Mouse (Mus musculus) kidney, embryonic 15.5 days (tissue): ENCODE results near the gene Cdca7l. TPM values are rescaled to one million over a fixed set of nuclear protein-coding genes. Genes with fewer than 3 reads are reported as not detected.

Source experiments
- ATAC-seq: fragments of 200-750 bp; cut with Nextera tagmentation; replicated peaks from 2 replicates; pipeline ENCODE4 v1.8.0; 2017; ENCODE audit warnings: moderate TSS enrichment; ENCODE audit not compliant: low FRiP score
- H3K27ac ChIP-seq: fragments of 300-500 bp; sonication (generic); 2 replicates; pipeline ENCODE4 v1.5.1; 2015; ENCODE audit warnings: mild to moderate bottlenecking, inconsistent platforms
- H3K27me3 ChIP-seq: fragments of 300-500 bp; sonication (generic); 2 replicates; pipeline ENCODE4 v1.6.1; 2015; ENCODE audit warnings: inconsistent platforms
- H3K36me3 ChIP-seq: fragments of 300-500 bp; sonication (generic); 2 replicates; pipeline ENCODE4 v1.6.1; 2015; ENCODE audit warnings: inconsistent platforms
- H3K4me1 ChIP-seq: fragments of 300-500 bp; sonication (generic); 2 replicates; pipeline ENCODE4 v1.6.1; 2015; ENCODE audit warnings: inconsistent platforms
- H3K4me2 ChIP-seq: fragments of 300-500 bp; sonication (generic); 2 replicates; pipeline ENCODE4 v1.6.1; 2015; ENCODE audit warnings: moderate library complexity, mild to moderate bottlenecking, inconsistent platforms
- H3K4me3 ChIP-seq: fragments of 300-500 bp; sonication (generic); replicated peaks from 2 replicates; pipeline ENCODE4 v1.5.1; 2015; ENCODE audit warnings: mild to moderate bottlenecking, inconsistent platforms
- H3K9ac ChIP-seq: fragments of 300-500 bp; sonication (generic); 2 replicates; pipeline ENCODE4 v1.6.1; 2015; ENCODE audit warnings: mild to moderate bottlenecking, inconsistent platforms
- H3K9me3 ChIP-seq: fragments of 300-500 bp; sonication (generic); replicated peaks from 2 replicates; pipeline ENCODE4 v1.6.1; 2016; ENCODE audit warnings: inconsistent platforms
- WGBS: fragments of 180-500 bp; shearing (Covaris S2); methylation state at CpG from one replicate; pipeline ENCODE4 v1.1.7; 2015; ENCODE audit warnings: mixed read lengths; 5-methylcytosine and 5-hydroxymethylcytosine counted together
- polyA plus RNA-seq: library from polyadenylated mRNA; unstranded; fragments of >200 nt; fragmentation: Nextera tagmentation; extraction: Ambion mirVana; gene quantifications from 2 replicates; pipeline ENCODE4 v1.2.1, GENCODE M21; 2015

Gene Cdca7l
- polyA plus RNA-seq, 1 experiment from 2014 or later, result 56.0 TPM

DNA sequence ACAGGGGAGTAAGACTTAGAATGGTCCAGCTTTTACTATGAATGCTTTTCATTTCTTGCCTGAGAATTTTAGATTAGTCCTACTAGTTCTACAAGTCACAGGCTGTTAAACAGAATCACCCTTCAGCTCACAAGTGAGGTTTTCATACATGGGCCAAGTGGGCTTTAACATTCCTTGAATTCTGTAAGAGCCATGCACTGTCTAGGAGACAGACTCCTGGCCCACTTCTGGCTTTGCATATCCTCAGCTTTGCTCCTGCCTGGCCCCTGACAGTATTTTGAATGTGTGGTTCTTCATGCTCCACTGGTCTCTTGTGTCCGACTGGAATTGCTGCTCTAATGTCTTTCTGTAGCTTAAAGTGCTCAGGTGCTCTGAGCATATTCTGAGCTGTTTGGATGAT is 20.7 kb upstream of the Cdca7l start:
- no peak overlapping the region for H3K4me3 ChIP-seq
- H3K27ac ChIP-seq, result no peak overlapping the region
- H3K36me3 ChIP-seq, result no peaks in the 10 kb centered on the region
- H3K27me3 ChIP-seq, result peaks cover 7% of the 10 kb centered on the region; the same call in 1 of the 2 replicates
- WGBS, result 38% methylated on average over 1 of the region's 1 CpGs
- H3K4me2 ChIP-seq, result no peak overlapping the region
- peaks cover 4% of the 10 kb centered on the region; the same call in 1 of the 2 replicates for H3K4me1 ChIP-seq
- no peak overlapping the region for H3K9ac ChIP-seq
- no peak for ATAC-seq
- no peaks in the 10 kb centered on the region for H3K9me3 ChIP-seq

DNA sequence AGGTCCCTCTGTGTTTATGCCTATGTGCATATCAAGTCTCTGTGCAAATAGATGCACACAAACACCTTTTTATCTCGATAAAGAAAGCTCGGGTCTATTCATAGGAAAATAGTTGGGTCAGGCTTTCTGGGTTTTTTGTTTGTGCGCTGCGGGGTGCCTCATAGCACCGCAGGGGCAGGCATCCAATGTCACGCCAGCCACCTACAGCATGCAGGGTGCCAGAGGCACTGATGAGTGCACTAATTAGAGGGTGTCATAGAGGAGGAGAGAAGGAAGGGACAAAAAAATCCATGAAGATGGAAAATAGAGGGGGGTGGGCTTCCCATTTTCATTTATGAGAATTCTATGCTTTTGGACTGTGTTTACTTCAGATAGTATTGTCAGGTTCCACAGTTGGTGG is 17.5 kb upstream of the Cdca7l start:
- Histone ChIP-seq H3K9ac (no peak overlapping the region), H3K27ac (no peak overlapping the region), H3K4me1 (peaks cover 8% of the 10 kb centered on the region; the same call in 1 of the 2 replicates), H3K4me2 (no peak overlapping the region), H3K27me3 (peaks cover 7% of the 10 kb centered on the region; the same call in 1 of the 2 replicates), H3K9me3 (no peaks in the 10 kb centered on the region), H3K4me3 (no peak overlapping the region), H3K36me3 (no peaks in the 10 kb centered on the region)
- no peak for ATAC-seq
- 56% methylated on average over 6 of the region's 6 CpGs for WGBS

DNA sequence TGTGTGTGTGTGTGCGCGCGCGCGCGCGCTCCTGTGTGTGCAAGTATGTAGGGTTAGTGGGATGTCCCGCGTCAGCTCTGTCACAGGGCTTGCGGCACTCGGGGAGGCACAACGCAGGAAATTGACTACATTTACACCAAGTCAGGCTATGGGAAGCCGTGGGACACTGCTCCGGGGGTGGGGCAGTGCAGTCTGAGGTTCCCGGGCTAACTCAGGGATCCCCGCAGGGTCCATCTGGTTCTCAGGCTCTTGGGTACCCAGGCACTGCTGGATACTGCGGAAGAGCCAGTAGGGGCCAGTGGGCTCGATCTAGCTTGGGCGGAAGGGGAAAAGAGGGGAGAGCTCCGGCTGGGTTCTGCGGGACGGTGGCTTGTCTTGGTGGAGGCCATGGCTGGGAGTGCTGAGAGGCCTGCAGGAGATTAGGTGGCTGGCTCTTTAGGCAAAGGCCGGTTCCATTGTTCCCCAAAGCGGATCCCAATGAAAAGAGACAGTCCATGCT is 15.5 kb upstream of the Cdca7l start:
- Histone ChIP-seq H3K27ac (no peak overlapping the region), H3K9ac (peak overlapping the region; percentile 31; the same call in 1 of the 2 replicates), H3K4me2 (peak overlapping the region; percentile 66), H3K4me1 (peaks cover 4% of the 10 kb centered on the region; the same call in 1 of the 2 replicates), H3K4me3 (peak overlapping the region; percentile 36), H3K27me3 (peaks cover 7% of the 10 kb centered on the region; the same call in 1 of the 2 replicates), H3K36me3 (no peaks in the 10 kb centered on the region), H3K9me3 (no peaks in the 10 kb centered on the region)
- peak; percentile 43; the same call in 1 of the 2 replicates for ATAC-seq
- 14% methylated on average over 24 of the region's 24 CpGs for WGBS

DNA sequence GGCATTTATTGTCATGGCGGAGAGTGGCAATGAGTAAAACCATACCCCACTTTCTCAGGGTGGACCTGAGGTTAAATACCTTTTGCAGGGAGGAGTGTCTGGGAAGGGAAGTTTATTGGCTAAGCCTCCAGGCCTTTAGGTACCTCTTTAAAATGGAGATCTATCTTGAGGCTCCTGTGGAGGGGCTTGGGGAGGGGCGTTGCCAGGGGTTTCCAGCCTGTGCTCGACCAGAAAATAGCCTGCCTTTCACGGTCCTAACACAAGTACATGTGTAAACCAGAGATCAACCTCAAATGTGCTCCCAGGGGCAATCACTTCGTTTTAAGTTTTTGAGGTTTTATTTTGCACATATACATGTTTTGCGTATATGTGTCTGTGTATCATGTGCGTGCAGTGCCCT is 15.1 kb upstream of the Cdca7l start:
- 40% methylated on average over 7 of the region's 7 CpGs for WGBS
- Histone ChIP-seq H3K4me2 (peak overlapping the region; percentile 66), H3K4me1 (peaks cover 4% of the 10 kb centered on the region; the same call in 1 of the 2 replicates), H3K36me3 (no peaks in the 10 kb centered on the region), H3K9me3 (no peaks in the 10 kb centered on the region), H3K4me3 (no peak overlapping the region), H3K27ac (no peak overlapping the region), H3K27me3 (peaks cover 7% of the 10 kb centered on the region; the same call in 1 of the 2 replicates), H3K9ac (no peak overlapping the region)
- ATAC-seq, result no peak

DNA sequence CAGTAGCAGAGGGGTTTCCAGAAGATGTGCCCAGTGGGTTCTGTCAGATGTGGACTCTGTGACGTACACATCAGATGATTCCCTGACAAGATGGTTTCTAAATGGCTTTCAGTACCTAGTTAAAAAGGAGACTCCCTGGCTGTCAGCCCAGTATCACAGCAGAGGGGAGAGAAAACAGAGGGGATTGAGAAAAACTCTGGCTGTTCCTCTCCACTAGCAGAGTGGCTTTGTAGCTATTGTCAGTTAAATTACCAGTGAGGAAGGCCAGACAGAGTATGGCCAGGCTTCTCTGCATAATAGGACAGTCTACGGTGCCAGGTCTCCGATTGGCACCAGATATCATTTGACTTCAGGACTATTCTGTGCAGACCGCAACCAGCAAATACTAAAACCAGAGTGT is 8.8 kb upstream of the Cdca7l start:
- no peak overlapping the region for H3K4me2 ChIP-seq
- no peaks in the 10 kb centered on the region for H3K4me1 ChIP-seq
- no peak overlapping the region for H3K4me3 ChIP-seq
- H3K27me3 ChIP-seq, result no peaks in the 10 kb centered on the region
- no peak overlapping the region for H3K27ac ChIP-seq
- WGBS, result 89% methylated on average over 4 of the region's 4 CpGs
- no peak for ATAC-seq
- H3K9me3 ChIP-seq, result no peaks in the 10 kb centered on the region
- H3K36me3 ChIP-seq, result no peaks in the 10 kb centered on the region
- no peak overlapping the region for H3K9ac ChIP-seq

DNA sequence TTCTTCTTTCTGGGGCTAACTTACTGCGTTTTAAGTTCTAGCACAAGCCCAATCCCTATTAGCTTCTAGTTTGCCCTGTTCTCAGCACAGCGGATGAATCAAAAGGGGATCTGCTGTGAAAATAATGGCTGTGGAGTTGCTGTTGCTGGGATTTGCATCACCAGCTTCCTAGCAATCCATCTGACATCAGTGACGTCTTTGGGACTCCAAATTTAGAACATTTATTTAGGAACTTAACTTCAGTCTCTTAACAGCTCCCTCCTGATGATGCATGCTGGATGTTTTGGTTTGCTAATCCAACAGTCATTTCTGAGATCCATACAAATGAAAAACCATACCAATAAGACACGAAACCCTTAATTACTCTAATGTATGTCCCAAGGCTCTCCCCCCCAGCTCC is 1.5 kb downstream of the Cdca7l start:
- H3K36me3 ChIP-seq, result no peaks in the 10 kb centered on the region
- H3K9ac ChIP-seq, result no peak overlapping the region
- WGBS, result 78% methylated on average over 4 of the region's 4 CpGs

DNA sequence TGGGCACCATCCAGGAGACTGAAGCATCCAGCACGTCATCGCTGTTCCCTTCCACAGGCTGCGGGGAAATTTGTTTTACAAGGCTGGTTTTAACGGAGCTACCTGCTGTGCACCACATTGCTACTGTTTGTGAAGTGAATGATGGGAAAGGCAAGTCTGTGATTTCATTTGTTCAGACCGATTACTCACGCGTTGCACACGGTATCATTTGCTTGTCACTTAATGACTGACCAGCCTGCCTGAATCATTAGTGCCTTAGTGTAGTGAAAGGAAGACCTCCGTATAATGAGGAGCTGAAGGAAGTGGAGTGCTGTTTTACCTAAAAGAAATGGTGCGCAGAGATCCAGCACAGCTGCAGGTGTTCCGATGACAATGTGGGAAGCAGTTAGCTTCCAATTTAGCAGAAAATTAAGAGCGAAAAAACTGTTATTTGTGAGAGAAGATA is 1.9 kb downstream of the Cdca7l start:
- Histone ChIP-seq H3K36me3 (no peaks in the 10 kb centered on the region), H3K27me3 (peaks cover 32% of the 10 kb centered on the region), H3K27ac (no peak overlapping the region), H3K9ac (no peak overlapping the region), H3K4me1 (peaks cover 7% of the 10 kb centered on the region), H3K9me3 (no peaks in the 10 kb centered on the region), H3K4me3 (no peak overlapping the region), H3K4me2 (no peak overlapping the region)
- WGBS, result 42% methylated on average over 12 of the region's 12 CpGs
- no peak for ATAC-seq

More for the DNA sequence above, 1.5 kb downstream of the Cdca7l start:
- no peaks in the 10 kb centered on the region for H3K9me3 ChIP-seq
- no peak overlapping the region for H3K4me2 ChIP-seq
- no peak overlapping the region for H3K4me3 ChIP-seq
- peaks cover 32% of the 10 kb centered on the region for H3K27me3 ChIP-seq
- peaks cover 7% of the 10 kb centered on the region for H3K4me1 ChIP-seq
- ATAC-seq, result no peak
- H3K27ac ChIP-seq, result no peak overlapping the region

DNA sequence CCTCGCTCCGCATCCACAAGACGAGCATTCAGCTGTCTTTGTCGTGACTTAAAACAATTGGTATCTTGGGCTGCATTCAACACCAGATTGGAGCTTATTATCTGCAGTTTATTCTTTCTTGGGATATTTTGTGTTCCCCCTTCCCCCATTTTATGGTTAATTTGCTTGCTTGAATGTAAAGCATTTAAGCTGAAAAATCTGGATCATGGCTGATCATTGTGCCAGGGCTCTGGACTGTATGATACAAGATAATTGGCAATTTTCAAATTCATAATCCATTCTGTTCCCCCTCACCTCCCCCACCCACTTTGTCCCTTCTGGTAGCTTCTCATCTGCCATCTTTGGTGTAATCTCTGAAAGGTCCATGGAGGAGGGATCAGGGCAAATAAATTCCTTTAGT is 2.4 kb downstream of the Cdca7l start:
- 77% methylated on average over 4 of the region's 4 CpGs for WGBS
- H3K27me3 ChIP-seq, result peaks cover 32% of the 10 kb centered on the region
- peaks cover 10% of the 10 kb centered on the region for H3K4me1 ChIP-seq
- H3K4me2 ChIP-seq, result no peak overlapping the region
- H3K36me3 ChIP-seq, result no peaks in the 10 kb centered on the region
- H3K4me3 ChIP-seq, result no peak overlapping the region
- H3K27ac ChIP-seq, result no peak overlapping the region
- no peak for ATAC-seq
- H3K9me3 ChIP-seq, result no peaks in the 10 kb centered on the region
- no peak overlapping the region for H3K9ac ChIP-seq

DNA sequence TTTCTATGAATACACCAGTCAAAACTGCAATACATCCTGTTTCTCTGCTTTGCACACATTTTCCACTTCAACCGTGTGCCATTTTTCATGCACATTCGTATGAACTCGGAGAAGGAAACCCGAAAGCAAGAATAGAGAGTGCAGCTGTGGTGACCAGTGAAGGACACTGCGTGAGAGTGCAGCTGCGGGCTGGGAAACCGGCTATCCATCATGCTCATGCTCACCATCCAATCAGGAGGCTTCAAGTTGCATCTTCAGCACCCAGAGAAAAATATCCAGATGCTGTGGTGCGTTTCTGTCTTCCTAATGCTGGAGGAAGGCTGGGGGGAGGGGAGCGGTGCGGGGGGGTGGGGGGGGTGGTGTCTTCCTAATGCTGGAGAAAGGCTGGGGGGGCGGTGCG is 3.5 kb downstream of the Cdca7l start:
- no peak overlapping the region for H3K4me3 ChIP-seq
- ATAC-seq, result peak; percentile 53
- no peaks in the 10 kb centered on the region for H3K9me3 ChIP-seq
- H3K4me2 ChIP-seq, result no peak overlapping the region
- no peak overlapping the region for H3K9ac ChIP-seq
- peaks cover 10% of the 10 kb centered on the region for H3K4me1 ChIP-seq
- 33% methylated on average over 10 of the region's 12 CpGs for WGBS
- H3K36me3 ChIP-seq, result no peaks in the 10 kb centered on the region
- peaks cover 32% of the 10 kb centered on the region for H3K27me3 ChIP-seq
- no peak overlapping the region for H3K27ac ChIP-seq

DNA sequence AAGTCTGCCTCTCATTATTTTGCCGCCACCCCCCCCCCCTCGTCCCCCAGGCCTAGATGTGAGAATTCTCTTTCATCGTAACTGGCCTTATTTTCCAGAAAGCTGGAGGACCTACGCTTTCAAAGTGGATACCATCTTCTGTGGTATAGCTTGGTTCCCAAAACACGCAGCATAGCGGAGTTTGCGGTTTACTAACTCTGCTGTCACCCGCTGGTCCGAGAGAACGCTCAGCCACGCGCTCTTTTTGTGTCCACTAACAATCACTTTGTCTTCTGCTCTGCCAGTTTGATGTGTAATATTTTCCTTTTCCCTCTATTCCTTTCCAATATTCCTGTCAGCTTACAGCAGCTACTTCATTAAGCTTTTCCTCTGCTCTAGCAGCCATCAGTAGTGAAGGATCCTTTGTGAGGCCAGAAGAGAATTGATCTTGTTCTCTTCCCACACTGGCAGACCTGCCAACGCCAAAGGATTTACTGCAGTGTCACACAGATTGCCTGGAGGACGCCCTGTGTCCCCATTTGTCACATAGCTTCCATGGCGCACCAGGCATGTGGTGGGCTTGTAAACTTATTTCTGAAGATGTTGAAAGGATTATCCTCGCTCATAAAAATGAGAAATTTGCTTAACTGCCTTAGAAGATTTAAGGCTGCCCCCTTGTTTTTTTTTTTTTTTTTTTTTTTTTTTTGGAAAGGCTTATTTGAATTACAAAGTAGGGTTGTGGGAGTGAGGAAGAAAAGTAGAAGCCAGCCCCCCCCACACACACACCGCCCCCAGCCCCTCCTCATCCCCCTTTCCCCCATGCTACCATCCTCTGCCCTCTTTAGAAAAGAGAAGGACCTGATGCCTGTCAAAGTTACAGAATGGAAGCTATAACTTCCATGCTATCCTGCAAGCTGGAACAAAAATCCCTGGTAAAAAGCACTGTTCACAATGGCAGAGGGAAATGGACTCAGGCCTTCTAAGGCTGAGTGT is 4.6 kb downstream of the Cdca7l start:
- ATAC-seq, result no peak
- no peaks in the 10 kb centered on the region for H3K36me3 ChIP-seq
- H3K9ac ChIP-seq, result no peak overlapping the region
- H3K4me3 ChIP-seq, result no peak overlapping the region
- H3K9me3 ChIP-seq, result no peaks in the 10 kb centered on the region
- H3K4me2 ChIP-seq, result peak overlapping the region; percentile 43
- peaks cover 32% of the 10 kb centered on the region for H3K27me3 ChIP-seq
- H3K27ac ChIP-seq, result no peak overlapping the region
- peaks cover 10% of the 10 kb centered on the region for H3K4me1 ChIP-seq
- WGBS, result 22% methylated on average over 17 of the region's 17 CpGs

DNA sequence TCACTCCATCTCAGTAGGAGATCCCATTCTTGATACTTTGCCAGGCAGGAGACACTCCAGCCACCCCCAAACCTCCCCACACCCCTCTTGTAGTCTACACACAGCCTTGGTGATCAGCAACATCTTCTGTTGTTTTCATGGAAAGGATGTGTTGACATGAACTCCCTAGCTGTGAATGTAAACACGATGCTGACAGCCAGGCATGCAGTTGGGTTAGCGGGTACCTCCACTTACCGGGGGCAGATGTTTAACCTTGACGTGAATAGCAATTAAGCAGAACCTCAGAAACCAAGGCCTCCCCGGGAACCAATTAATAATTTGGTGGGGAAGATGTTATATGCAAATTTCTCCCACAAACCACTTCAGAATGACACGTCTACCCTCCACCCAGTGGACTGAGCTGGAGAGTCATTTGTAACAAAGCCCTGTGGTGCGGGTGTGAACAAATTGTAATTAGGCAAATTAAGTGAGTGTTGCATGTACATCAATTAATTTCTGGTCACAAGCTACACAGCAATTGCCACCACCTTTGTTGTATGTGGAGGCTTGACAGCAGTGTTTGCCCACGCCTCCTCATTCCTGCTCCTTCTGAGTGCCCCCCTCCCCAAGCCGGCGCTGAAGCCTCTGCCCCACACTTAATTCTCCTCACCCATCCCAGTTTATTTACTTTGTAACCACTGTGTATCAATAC is 5.4 kb downstream of the Cdca7l start:
- Histone ChIP-seq H3K4me2 (no peak overlapping the region), H3K36me3 (no peaks in the 10 kb centered on the region), H3K27me3 (peaks cover 32% of the 10 kb centered on the region), H3K4me1 (peaks cover 10% of the 10 kb centered on the region), H3K9ac (no peak overlapping the region), H3K4me3 (no peak overlapping the region), H3K27ac (no peak overlapping the region), H3K9me3 (no peaks in the 10 kb centered on the region)
- WGBS, result 53% methylated on average over 10 of the region's 10 CpGs
- no peak for ATAC-seq

DNA sequence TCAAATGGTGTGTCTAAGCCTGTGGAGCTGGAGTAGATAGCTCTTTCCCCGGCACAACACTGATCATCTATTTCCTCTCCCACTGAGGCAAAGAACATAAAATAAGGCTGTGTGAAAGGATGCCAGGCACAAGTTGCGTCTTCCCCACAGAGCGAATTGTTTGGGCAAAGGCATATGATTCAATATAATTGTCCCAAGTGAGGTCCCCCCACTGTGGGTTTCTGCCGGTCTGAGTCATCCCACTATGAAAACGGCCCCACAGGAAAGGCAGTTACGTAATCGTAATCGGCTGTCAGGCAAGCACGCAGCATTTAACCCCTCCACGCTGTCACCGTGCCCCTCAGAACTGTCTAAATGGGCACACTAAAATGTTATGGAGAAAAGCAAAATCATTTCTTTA is 6.0 kb downstream of the Cdca7l start:
- Histone ChIP-seq H3K9me3 (no peaks in the 10 kb centered on the region), H3K4me2 (no peak overlapping the region), H3K27ac (no peak overlapping the region), H3K36me3 (no peaks in the 10 kb centered on the region), H3K4me3 (no peak overlapping the region), H3K27me3 (peaks cover 31% of the 10 kb centered on the region), H3K9ac (no peak overlapping the region), H3K4me1 (peaks cover 10% of the 10 kb centered on the region)
- 42% methylated on average over 11 of the region's 11 CpGs for WGBS
- ATAC-seq, result no peak
